Mouse (Mus musculus): ENCODE results near the gene Rtl8b. TPM values are rescaled to one million over a fixed set of nuclear protein-coding genes. Genes with fewer than 3 reads are reported as not detected.

The Rtl8b gene
- polyA plus RNA-seq (2017; shearing (Covaris generic)) = 5.9 TPM

GRCm38 (mm10) chrX:53670294-53670693 is at the start of gene Rtl8b:
Gene Rtl8b, minus strand, starts transcription at chrX:53670408.

GRCm38 (mm10) chrX:53642980-53643961 is 26.9 kb downstream of the Rtl8b start, which contains the start of gene Rtl8a:
Gene Rtl8a, minus strand, starts transcription at chrX:53643682.

Other genes starting within 250 kb of the Rtl8b start
- not detected for gene Etd, start 235.5 kb downstream of the Rtl8b start, polyA plus RNA-seq (2017; shearing (Covaris generic))
- gene Rtl8c, start 62.4 kb downstream of the Rtl8b start, polyA plus RNA-seq (2017; shearing (Covaris generic)) = 9.5 TPM
- not detected for gene Gm14597, start 61.4 kb downstream of the Rtl8b start, polyA plus RNA-seq (2017; shearing (Covaris generic))
- gene Rtl8a, start 26.7 kb downstream of the Rtl8b start, polyA plus RNA-seq (2017; shearing (Covaris generic)) = 7.4 TPM
- gene 4930502E18Rik, start 54.4 kb upstream of the Rtl8b start, polyA plus RNA-seq (2017; shearing (Covaris generic)) = not detected
- gene 1700013H16Rik, start 87.4 kb upstream of the Rtl8b start, polyA plus RNA-seq (2017; shearing (Covaris generic)) = not detected
- gene Zfp36l3, start 106.0 kb upstream of the Rtl8b start, polyA plus RNA-seq (2017; shearing (Covaris generic)) = not detected
- gene Xlr, start 127.3 kb upstream of the Rtl8b start, polyA plus RNA-seq (2017; shearing (Covaris generic)) = 0.55 TPM

All from effector memory CD4-positive, alpha-beta T cell, adult 7 months (primary cell).